Mouse (Mus musculus): ENCODE data around the gene Fut8.

Gene Fut8

GRCm38 (mm10) chr12:77305502-77305901 is 67.6 kb downstream of the Fut8 start:
- DNase-seq (ENCODE audit: low spot score in 2 of 2): no peak

GRCm38 (mm10) chr12:77306759-77307314 is 68.9 kb downstream of the Fut8 start:
- no peak for DNase-seq (ENCODE audit: low spot score in 2 of 2)

- no peak for DNase-seq (ENCODE audit: low spot score in 2 of 2)
These were observed 71.6 kb downstream of the Fut8 start for GRCm38 (mm10) chr12:77309507-77309906.

- DNase-seq (ENCODE audit: low spot score in 2 of 2): no peak
These were observed 75.6 kb downstream of the Fut8 start for GRCm38 (mm10) chr12:77313502-77313901.

GRCm38 (mm10) chr12:77324142-77324541 is 86.2 kb downstream of the Fut8 start:
- DNase-seq (ENCODE audit: low spot score in 2 of 2): no peak

- no peak for DNase-seq (ENCODE audit: low spot score in 2 of 2)
These were observed 108.6 kb downstream of the Fut8 start for GRCm38 (mm10) chr12:77346521-77346920.

GRCm38 (mm10) chr12:77349543-77349942 is 111.6 kb downstream of the Fut8 start:
- DNase-seq (ENCODE audit: low spot score in 2 of 2): no peak

GRCm38 (mm10) chr12:77415720-77416119 is 177.8 kb downstream of the Fut8 start:
- no peak for DNase-seq (ENCODE audit: low spot score in 2 of 2)

- no peak for DNase-seq (ENCODE audit: low spot score in 2 of 2)
These were observed 183.9 kb downstream of the Fut8 start for GRCm38 (mm10) chr12:77421667-77422393.

GRCm38 (mm10) chr12:77426093-77426492 is 188.2 kb downstream of the Fut8 start:
- no peak for DNase-seq (ENCODE audit: low spot score in 2 of 2)

- no peak for DNase-seq (ENCODE audit: low spot score in 2 of 2)
These were observed 190.2 kb downstream of the Fut8 start for GRCm38 (mm10) chr12:77428165-77428564.

- no peak for DNase-seq (ENCODE audit: low spot score in 2 of 2)
These were observed 191.5 kb downstream of the Fut8 start for GRCm38 (mm10) chr12:77429381-77429780.

GRCm38 (mm10) chr12:77436733-77437132 is 198.8 kb downstream of the Fut8 start:
- no peak for DNase-seq (ENCODE audit: low spot score in 2 of 2)

- no peak for DNase-seq (ENCODE audit: low spot score in 2 of 2)
These were observed 212.9 kb downstream of the Fut8 start for GRCm38 (mm10) chr12:77450816-77451215.

- DNase-seq (ENCODE audit: low spot score in 2 of 2): no peak
These were observed 228.3 kb downstream of the Fut8 start for GRCm38 (mm10) chr12:77466178-77466577.

GRCm38 (mm10) chr12:77479931-77480330 is 242.0 kb downstream of the Fut8 start:
- DNase-seq (ENCODE audit: low spot score in 2 of 2): no peak

GRCm38 (mm10) chr12:77481153-77481552 is 243.2 kb downstream of the Fut8 start:
- no peak for DNase-seq (ENCODE audit: low spot score in 2 of 2)

- DNase-seq (ENCODE audit: low spot score in 2 of 2): no peak
These were observed 243.9 kb downstream of the Fut8 start for GRCm38 (mm10) chr12:77481799-77482198.

- no peak for DNase-seq (ENCODE audit: low spot score in 2 of 2)
These were observed 245.4 kb downstream of the Fut8 start for GRCm38 (mm10) chr12:77483180-77483855.

- DNase-seq (ENCODE audit: low spot score in 2 of 2): no peak
These were observed 246.8 kb downstream of the Fut8 start for GRCm38 (mm10) chr12:77484761-77485160.

GRCm38 (mm10) chr12:77491478-77491877 is 253.6 kb downstream of the Fut8 start:
- DNase-seq (ENCODE audit: low spot score in 2 of 2): no peak

GRCm38 (mm10) chr12:77495781-77496180 is 257.9 kb downstream of the Fut8 start:
- DNase-seq (ENCODE audit: low spot score in 2 of 2): no peak

- DNase-seq (ENCODE audit: low spot score in 2 of 2): no peak
These were observed 260.2 kb downstream of the Fut8 start for GRCm38 (mm10) chr12:77498153-77498552.

Measured in right cerebral cortex, postnatal 10 days (tissue).